Comparison of ENCODE assay signal across 15 mouse cellular contexts in the genomic region with DNA sequence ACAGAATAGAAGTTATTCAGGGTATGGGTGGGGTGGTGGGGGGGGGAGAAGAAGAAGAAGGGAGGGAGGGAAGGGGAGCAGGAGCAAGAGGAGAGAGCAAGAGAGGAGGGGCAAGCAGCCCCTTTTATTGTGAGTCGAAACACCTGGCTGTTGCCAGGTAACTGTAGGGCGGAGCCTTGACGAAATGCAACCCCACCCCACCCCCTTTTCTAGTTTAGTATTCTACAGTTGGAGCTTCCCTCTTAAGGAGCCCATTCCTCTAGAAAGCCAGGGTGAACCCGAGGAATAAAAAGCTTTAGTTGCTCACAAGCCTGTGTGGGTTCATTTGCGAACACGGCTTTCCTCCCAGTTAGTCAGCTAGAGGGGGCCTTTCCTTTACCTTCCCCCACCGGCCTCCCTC. TPM values are rescaled to one million over a fixed set of nuclear protein-coding genes. Genes with fewer than 3 reads are reported as not detected.
DNase-seq lines count a peak whose midpoint lies in the region; ATAC-seq and TF ChIP-seq lines count a peak whose summit lies in the region.
"Had no signal": no experiment of that assay in that cellular context is flagged by ENCODE, and none has a peak within 500 bp of the region (broad histone marks: within the 10 kb centered on the region; RNA-seq: fewer than 3 reads in every experiment).

No protein-coding gene starts in this region.

- WGBS in heart, embryonic 13.5 days, result 66% methylated on average over 7 of the region's 7 CpGs
- 39% methylated on average over 7 of the region's 7 CpGs for WGBS in kidney, embryonic 15.5 days
- 53% methylated on average over 7 of the region's 7 CpGs for WGBS in forebrain, postnatal 0 days

- no peaks in the 10 kb centered on the region for H3K36me3 ChIP-seq in heart, embryonic 13.5 days
- H3K36me3 ChIP-seq in kidney, embryonic 15.5 days, result no peaks in the 10 kb centered on the region
- H3K36me3 ChIP-seq in testis, adult 2 months (ENCODE audit: control insufficient read depth, insufficient read depth, low read length), result no peaks in the 10 kb centered on the region
- H3K36me3 ChIP-seq in forebrain, postnatal 0 days (ENCODE audit: insufficient read depth), result no peaks in the 10 kb centered on the region
- H3K36me3 ChIP-seq: midbrain, embryonic 15.5 days; neural tube, embryonic 12.5 days had no signal

- H3K9ac ChIP-seq in heart, embryonic 13.5 days, result peak overlapping the region; percentile 38; the same call in 1 of the 2 replicates
- H3K9ac ChIP-seq in kidney, embryonic 15.5 days, result no peak overlapping the region
- no peak overlapping the region for H3K9ac ChIP-seq in forebrain, postnatal 0 days
- H3K9ac ChIP-seq: midbrain, embryonic 15.5 days; neural tube, embryonic 12.5 days had no signal

- no peak for ATAC-seq in heart, embryonic 13.5 days (ENCODE audit: extremely low read depth, insufficient number of reproducible peaks, low FRiP score, low TSS enrichment)
- peak; percentile 47; the same call in 1 of the 2 replicates for ATAC-seq in kidney, embryonic 15.5 days (replicated peaks; ENCODE audit: low FRiP score)
- no peak; the same call in 1 of the 2 replicates for ATAC-seq in forebrain, postnatal 0 days
- ATAC-seq: forebrain, embryonic 14.5 days; inflammation-experienced regulatory T-cells, adult 6 months; midbrain, embryonic 15.5 days had no signal

- H3K27me3 ChIP-seq in heart, embryonic 13.5 days (replicated peaks), result no peaks in the 10 kb centered on the region
- H3K27me3 ChIP-seq in kidney, embryonic 15.5 days, result no peaks in the 10 kb centered on the region
- no peaks in the 10 kb centered on the region for H3K27me3 ChIP-seq in testis, adult 2 months (ENCODE audit: control insufficient read depth, insufficient read depth, low read length)
- no peaks in the 10 kb centered on the region for H3K27me3 ChIP-seq in forebrain, postnatal 0 days (ENCODE audit: insufficient read depth, low read length)
- H3K27me3 ChIP-seq: midbrain, embryonic 15.5 days; neural tube, embryonic 12.5 days had no signal

- H3K4me3 ChIP-seq in heart, embryonic 13.5 days, result no peak overlapping the region
- no peak overlapping the region for H3K4me3 ChIP-seq in kidney, embryonic 15.5 days (replicated peaks)
- peak overlapping the region; percentile 81 for H3K4me3 ChIP-seq in testis, adult 2 months (ENCODE audit: control insufficient read depth, low read depth, low read length)
- H3K4me3 ChIP-seq in forebrain, postnatal 0 days (ENCODE audit: low read depth, low read length), result no peak overlapping the region
- H3K4me3 ChIP-seq: midbrain, embryonic 15.5 days; neural tube, embryonic 12.5 days had no signal

- no peak for DNase-seq in heart, adult 9 months (ENCODE audit: low spot score in 2 of 2)
- no peak for DNase-seq in kidney, adult 18-20 months
- DNase-seq in testis, postnatal 10 days (ENCODE audit: low spot score), result no peak
- no peak for DNase-seq in adrenal gland, postnatal 36 days
- DNase-seq in forebrain, postnatal 0 days, result no peak
- DNase-seq: cerebellum, adult 11 months; thymus, postnatal 36 days had no signal

- H3K9me3 ChIP-seq in heart, embryonic 13.5 days, result no peaks in the 10 kb centered on the region
- no peaks in the 10 kb centered on the region for H3K9me3 ChIP-seq in kidney, embryonic 15.5 days (replicated peaks)
- no peaks in the 10 kb centered on the region for H3K9me3 ChIP-seq in forebrain, postnatal 0 days (ENCODE audit: low read length)
- H3K9me3 ChIP-seq: midbrain, embryonic 15.5 days; neural tube, embryonic 12.5 days had no signal

- 0 out of 2 replicates have a peak overlapping the region, but pooled peaks have one; percentile 32 for H3K27ac ChIP-seq in heart, embryonic 13.5 days (replicated peaks)
- H3K27ac ChIP-seq in kidney, embryonic 15.5 days, result peak overlapping the region; percentile 71
- H3K27ac ChIP-seq in testis, adult 2 months (ENCODE audit: control insufficient read depth, insufficient read depth, low read depth, low read length), result no peak overlapping the region
- no peak overlapping the region for H3K27ac ChIP-seq in forebrain, postnatal 0 days (ENCODE audit: low read depth, low read length)
- H3K27ac ChIP-seq: macrophage; midbrain, embryonic 15.5 days; neural tube, embryonic 12.5 days had no signal

- TF ChIP-seq CTCF in testis, adult 2 months (IDR thresholded peaks at IDR 0.05; ENCODE audit: control insufficient read depth, insufficient read depth, insufficient replicate concordance, low read depth, low read length), result no peak
- TF ChIP-seq CTCF in forebrain, postnatal 0 days (IDR thresholded peaks at IDR 0.05; ENCODE audit: low read depth), result no peak

- TF ChIP-seq POLR2A in testis, adult 2 months (IDR thresholded peaks at IDR 0.05; ENCODE audit: control insufficient read depth, low read depth, low read length), result no peak

- H3K4me2 ChIP-seq in heart, embryonic 13.5 days, result no peak overlapping the region
- H3K4me2 ChIP-seq in kidney, embryonic 15.5 days, result no peak overlapping the region
- no peak overlapping the region for H3K4me2 ChIP-seq in forebrain, postnatal 0 days (ENCODE audit: low read depth)
- H3K4me2 ChIP-seq: midbrain, embryonic 15.5 days; neural tube, embryonic 12.5 days had no signal

- H3K4me1 ChIP-seq in heart, embryonic 13.5 days, result peaks cover 21% of the 10 kb centered on the region
- peaks cover 46% of the 10 kb centered on the region for H3K4me1 ChIP-seq in kidney, embryonic 15.5 days
- peaks cover 11% of the 10 kb centered on the region for H3K4me1 ChIP-seq in testis, adult 2 months (ENCODE audit: control insufficient read depth, insufficient read depth, low read length)
- no peaks in the 10 kb centered on the region for H3K4me1 ChIP-seq in forebrain, postnatal 0 days (ENCODE audit: insufficient read depth)
- H3K4me1 ChIP-seq: midbrain, embryonic 15.5 days; neural tube, embryonic 12.5 days had no signal

RNA-seq across cellular contexts. Expression of gene Gnpnat1, which starts 40.2 kb away (rescaled TPM):
- polyA plus RNA-seq in heart, embryonic 13.5 days (2015; fragmentation: Nextera tagmentation; extraction: Ambion mirVana), result 28.6 and 30.0 TPM in 2 replicates
- polyA plus RNA-seq in kidney, embryonic 15.5 days (2015; fragmentation: Nextera tagmentation; extraction: Ambion mirVana), result 55.6 and 60.2 TPM in 2 replicates
- 3.5 TPM in 2 replicates for polyA plus RNA-seq in testis, adult 2 months (2012; rRNA removed)
- 10 to 100 TPM; 31.1 to 35.8 TPM for total RNA-seq in adrenal gland, postnatal 36 days (2021)
- 23.6 and 31.1 TPM in 2 replicates for total RNA-seq in forebrain, postnatal 0 days (2014; rRNA removed)
- polyA plus RNA-seq in forebrain, postnatal 0 days (2015; fragmentation: Nextera tagmentation; extraction: Ambion mirVana), result 14.9 and 19.2 TPM in 2 replicates

Comparison
In these comparisons a context has a peak if more than half of its experiments do, and no peak if none do; other contexts are left out.
1. H3K27ac ChIP-seq: peak in heart, embryonic 13.5 days (single experiment) and kidney, embryonic 15.5 days (single experiment); none in testis, adult 2 months (single experiment) and forebrain, postnatal 0 days (single experiment).